Mouse (Mus musculus) forebrain, embryonic 12.5 days (tissue): ENCODE measurements around the gene Fbxl21. TPM values are rescaled to one million over a fixed set of nuclear protein-coding genes. Genes with fewer than 3 reads are reported as not detected.

Experiments
- ATAC-seq: fragments of 200-750 bp; cut with Nextera tagmentation; 2 replicates; pipeline ENCODE4 v1.8.0; 2017; ENCODE audit warnings: moderate TSS enrichment; ENCODE audit not compliant: low FRiP score
- H3K27ac ChIP-seq: fragments of 300-500 bp; sonication (generic); 2 replicates; pipeline ENCODE4 v1.5.1; 2016; ENCODE audit warnings: mild to moderate bottlenecking
- H3K27me3 ChIP-seq: fragments of 300-500 bp; sonication (generic); 2 replicates; pipeline ENCODE4 v1.6.1; 2016; ENCODE audit warnings: mild to moderate bottlenecking
- H3K36me3 ChIP-seq: fragments of 300-500 bp; sonication (generic); replicated peaks from 2 replicates; pipeline ENCODE4 v1.6.1; 2016; ENCODE audit warnings: mild to moderate bottlenecking
- H3K4me1 ChIP-seq: fragments of 300-500 bp; sonication (generic); 2 replicates; pipeline ENCODE4 v1.6.1; 2016
- H3K4me2 ChIP-seq: fragments of 300-500 bp; sonication (generic); 2 replicates; pipeline ENCODE4 v1.6.1; 2016; ENCODE audit warnings: mild to moderate bottlenecking, moderate library complexity
- H3K4me3 ChIP-seq: fragments of 300-500 bp; sonication (generic); replicated peaks from 2 replicates; pipeline ENCODE4 v1.5.1; 2016; ENCODE audit warnings: mild to moderate bottlenecking
- H3K9ac ChIP-seq: fragments of 300-500 bp; sonication (generic); 2 replicates; pipeline ENCODE4 v1.6.1; 2016; ENCODE audit warnings: mild to moderate bottlenecking
- H3K9me3 ChIP-seq: fragments of 300-500 bp; sonication (generic); 2 replicates; pipeline ENCODE4 v1.6.1; 2016
- WGBS: fragments of 180-500 bp; shearing (Covaris S2); methylation state at CpG from one replicate; pipeline ENCODE4 v1.1.7; 2016; 5-methylcytosine and 5-hydroxymethylcytosine counted together
- polyA plus RNA-seq: library from polyadenylated mRNA; unstranded; fragments of >200 nt; fragmentation: Nextera tagmentation; extraction: Ambion mirVana; gene quantifications from 2 replicates; pipeline ENCODE4 v1.2.1, GENCODE M21; 2016

Fbxl21 gene
- polyA plus RNA-seq, 1 experiment from 2014 or later = 2.4 TPM

- H3K4me1 ChIP-seq = no peaks in the 10 kb centered on the region
- no peak overlapping the region for H3K4me3 ChIP-seq
- WGBS = 79% methylated on average over 6 of the region's 6 CpGs
- ATAC-seq = no peak
- no peaks in the 10 kb centered on the region for H3K36me3 ChIP-seq
- H3K27me3 ChIP-seq = no peaks in the 10 kb centered on the region
- no peak overlapping the region for H3K9ac ChIP-seq
- H3K4me2 ChIP-seq = no peak overlapping the region
- H3K9me3 ChIP-seq = no peaks in the 10 kb centered on the region
- no peak overlapping the region for H3K27ac ChIP-seq
Measured at GRCm38 (mm10) chr13:56506871-56507496, 15.3 kb upstream of the Fbxl21 start.

- H3K27me3 ChIP-seq = no peaks in the 10 kb centered on the region
- no peak overlapping the region for H3K4me2 ChIP-seq
- no peaks in the 10 kb centered on the region for H3K36me3 ChIP-seq
- WGBS = 77% methylated on average over 2 of the region's 2 CpGs
- ATAC-seq = no peak
- no peak overlapping the region for H3K27ac ChIP-seq
- no peak overlapping the region for H3K9ac ChIP-seq
- no peak overlapping the region for H3K4me3 ChIP-seq
- H3K9me3 ChIP-seq = no peaks in the 10 kb centered on the region
- H3K4me1 ChIP-seq = no peaks in the 10 kb centered on the region
Measured at GRCm38 (mm10) chr13:56509796-56510195, 12.5 kb upstream of the Fbxl21 start.

- no peak overlapping the region for H3K27ac ChIP-seq
- H3K9ac ChIP-seq = no peak overlapping the region
- H3K36me3 ChIP-seq = no peaks in the 10 kb centered on the region
- no peak for ATAC-seq
- H3K4me2 ChIP-seq = no peak overlapping the region
- H3K9me3 ChIP-seq = no peaks in the 10 kb centered on the region
- peaks cover 5% of the 10 kb centered on the region for H3K4me1 ChIP-seq
- H3K27me3 ChIP-seq = no peaks in the 10 kb centered on the region
- H3K4me3 ChIP-seq = no peak overlapping the region
Measured at GRCm38 (mm10) chr13:56513595-56513994, 8.7 kb upstream of the Fbxl21 start.

GRCm38 (mm10) chr13:56516311-56516710, 6.0 kb upstream of the Fbxl21 start:
- no peak for ATAC-seq

GRCm38 (mm10) chr13:56516816-56517215, 5.5 kb upstream of the Fbxl21 start:
- Histone ChIP-seq H3K36me3 (no peaks in the 10 kb centered on the region), H3K9ac (no peak overlapping the region), H3K27me3 (no peaks in the 10 kb centered on the region), H3K4me2 (no peak overlapping the region), H3K4me3 (no peak overlapping the region), H3K27ac (no peak overlapping the region), H3K4me1 (peaks cover 5% of the 10 kb centered on the region), H3K9me3 (no peaks in the 10 kb centered on the region)
- ATAC-seq = no peak
- 16% methylated on average over 7 of the region's 7 CpGs for WGBS

More at GRCm38 (mm10) chr13:56516311-56516710, 6.0 kb upstream of the Fbxl21 start:
- Histone ChIP-seq H3K27ac (no peak overlapping the region), H3K36me3 (no peaks in the 10 kb centered on the region), H3K9me3 (no peaks in the 10 kb centered on the region), H3K4me1 (peaks cover 5% of the 10 kb centered on the region), H3K9ac (no peak overlapping the region), H3K27me3 (no peaks in the 10 kb centered on the region), H3K4me3 (no peak overlapping the region), H3K4me2 (no peak overlapping the region)
- WGBS = 37% methylated on average over 4 of the region's 4 CpGs

- peak; percentile 31; the same call in 1 of the 2 replicates for ATAC-seq
- H3K27ac ChIP-seq = no peak overlapping the region
Measured at GRCm38 (mm10) chr13:56522821-56523167, 522 bp downstream of the Fbxl21 start.

GRCm38 (mm10) chr13:56526871-56527270, 4.6 kb downstream of the Fbxl21 start:
- H3K9me3 ChIP-seq = no peaks in the 10 kb centered on the region
- peaks cover 3% of the 10 kb centered on the region for H3K4me1 ChIP-seq
- no peaks in the 10 kb centered on the region for H3K36me3 ChIP-seq
- no peak overlapping the region for H3K27ac ChIP-seq
- 84% methylated on average over 12 of the region's 12 CpGs for WGBS
- ATAC-seq = no peak
- H3K27me3 ChIP-seq = peaks cover 2% of the 10 kb centered on the region; the same call in 1 of the 2 replicates
- no peak overlapping the region for H3K4me3 ChIP-seq
- H3K9ac ChIP-seq = no peak overlapping the region
- H3K4me2 ChIP-seq = no peak overlapping the region

More at GRCm38 (mm10) chr13:56522821-56523167, 522 bp downstream of the Fbxl21 start:
- Histone ChIP-seq H3K9me3 (no peaks in the 10 kb centered on the region), H3K36me3 (no peaks in the 10 kb centered on the region), H3K4me3 (peak overlapping the region; percentile 73), H3K27me3 (peaks cover 2% of the 10 kb centered on the region; the same call in 1 of the 2 replicates), H3K9ac (peak overlapping the region; percentile 64), H3K4me2 (peak overlapping the region; percentile 91), H3K4me1 (peaks cover 3% of the 10 kb centered on the region)
- WGBS = 4% methylated on average over 8 of the region's 8 CpGs

GRCm38 (mm10) chr13:56527846-56528245, 5.6 kb downstream of the Fbxl21 start:
- ATAC-seq = no peak
- no peaks in the 10 kb centered on the region for H3K36me3 ChIP-seq

GRCm38 (mm10) chr13:56528281-56528680, 6.0 kb downstream of the Fbxl21 start:
- Histone ChIP-seq H3K9ac (no peak overlapping the region), H3K36me3 (no peaks in the 10 kb centered on the region), H3K27me3 (peaks cover 2% of the 10 kb centered on the region; the same call in 1 of the 2 replicates), H3K4me1 (no peaks in the 10 kb centered on the region), H3K4me3 (no peak overlapping the region), H3K9me3 (no peaks in the 10 kb centered on the region), H3K4me2 (no peak overlapping the region), H3K27ac (no peak overlapping the region)
- ATAC-seq = no peak
- 86% methylated on average over 11 of the region's 11 CpGs for WGBS

More at GRCm38 (mm10) chr13:56527846-56528245, 5.6 kb downstream of the Fbxl21 start:
- Histone ChIP-seq H3K9ac (no peak overlapping the region), H3K27ac (no peak overlapping the region), H3K4me3 (no peak overlapping the region), H3K27me3 (peaks cover 2% of the 10 kb centered on the region; the same call in 1 of the 2 replicates), H3K4me2 (no peak overlapping the region), H3K9me3 (no peaks in the 10 kb centered on the region), H3K4me1 (peaks cover under 1% of the 10 kb centered on the region)
- WGBS = 91% methylated on average over 7 of the region's 7 CpGs

GRCm38 (mm10) chr13:56529031-56529430, 6.8 kb downstream of the Fbxl21 start:
- Histone ChIP-seq H3K27me3 (peaks cover 1% of the 10 kb centered on the region; the same call in 1 of the 2 replicates), H3K4me2 (no peak overlapping the region), H3K4me3 (no peak overlapping the region), H3K4me1 (no peaks in the 10 kb centered on the region), H3K9ac (no peak overlapping the region), H3K9me3 (no peaks in the 10 kb centered on the region), H3K36me3 (no peaks in the 10 kb centered on the region), H3K27ac (no peak overlapping the region)
- 84% methylated on average over 4 of the region's 4 CpGs for WGBS
- ATAC-seq = no peak

- no peak for ATAC-seq
Measured at GRCm38 (mm10) chr13:56529685-56530084, 7.4 kb downstream of the Fbxl21 start.

GRCm38 (mm10) chr13:56534931-56535330, 12.7 kb downstream of the Fbxl21 start:
- H3K4me2 ChIP-seq = no peak overlapping the region
- WGBS = 85% methylated on average over 5 of the region's 5 CpGs
- H3K4me3 ChIP-seq = no peak overlapping the region
- ATAC-seq = no peak
- peaks cover 4% of the 10 kb centered on the region; the same call in 1 of the 2 replicates for H3K9me3 ChIP-seq
- no peaks in the 10 kb centered on the region for H3K27me3 ChIP-seq
- no peaks in the 10 kb centered on the region for H3K36me3 ChIP-seq
- H3K4me1 ChIP-seq = no peaks in the 10 kb centered on the region
- no peak overlapping the region for H3K9ac ChIP-seq
- H3K27ac ChIP-seq = no peak overlapping the region

More at GRCm38 (mm10) chr13:56529685-56530084, 7.4 kb downstream of the Fbxl21 start:
- WGBS = 75% methylated on average over 8 of the region's 8 CpGs
- Histone ChIP-seq H3K4me1 (no peaks in the 10 kb centered on the region), H3K9me3 (peaks cover under 1% of the 10 kb centered on the region; the same call in 1 of the 2 replicates), H3K27ac (no peak overlapping the region), H3K4me2 (no peak overlapping the region), H3K4me3 (no peak overlapping the region), H3K36me3 (no peaks in the 10 kb centered on the region), H3K27me3 (no peaks in the 10 kb centered on the region), H3K9ac (no peak overlapping the region)

- no peaks in the 10 kb centered on the region for H3K27me3 ChIP-seq
- ATAC-seq = no peak
- 70% methylated on average over 5 of the region's 5 CpGs for WGBS
- no peak overlapping the region for H3K27ac ChIP-seq
- no peak overlapping the region for H3K9ac ChIP-seq
- H3K4me1 ChIP-seq = no peaks in the 10 kb centered on the region
- H3K36me3 ChIP-seq = no peaks in the 10 kb centered on the region
- no peak overlapping the region for H3K4me2 ChIP-seq
- H3K4me3 ChIP-seq = no peak overlapping the region
- peaks cover 4% of the 10 kb centered on the region; the same call in 1 of the 2 replicates for H3K9me3 ChIP-seq
Measured at GRCm38 (mm10) chr13:56535570-56535969, 13.3 kb downstream of the Fbxl21 start.
